Mouse (Mus musculus) liver, postnatal 0 days (tissue): ENCODE results near the gene Nfkb2.

Source experiments
- CTCF ChIP-seq: sonication (generic); IDR thresholded peaks from 2 replicates; pipeline ENCODE4 v1.5.1; 2016; ENCODE audit warnings: antibody characterized with exemption, low read depth
- EP300 ChIP-seq: IDR thresholded peaks from 2 replicates; pipeline ENCODE4 v1.6.1; 2016; ENCODE audit warnings: antibody characterized with exemption, low read depth, mild to moderate bottlenecking

DNA sequence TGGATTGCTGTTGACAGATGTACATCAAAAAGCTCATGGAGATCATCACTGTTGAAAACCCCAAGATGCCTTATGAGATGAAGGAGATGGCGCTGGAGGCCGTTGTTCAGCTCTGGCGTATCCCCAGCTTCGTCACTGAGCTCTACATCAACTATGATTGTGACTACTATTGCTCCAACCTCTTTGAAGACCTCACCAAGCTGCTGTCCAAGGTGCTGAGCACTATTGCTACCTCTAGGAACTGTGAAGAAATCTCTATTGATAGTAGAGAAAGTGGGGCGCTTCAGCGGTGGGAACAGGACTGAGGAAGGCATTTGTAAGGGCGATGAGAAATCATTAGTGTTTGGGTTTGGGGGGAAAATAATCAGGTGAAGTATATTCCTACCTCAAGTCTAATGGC is 39.4 kb upstream of the Nfkb2 start:
- no peak for TF ChIP-seq CTCF
- no peak for TF ChIP-seq EP300
